Mouse (Mus musculus) CH12.LX (cell line): ENCODE results near the gene Hspa5. TPM values are rescaled to one million over a fixed set of nuclear protein-coding genes. Genes with fewer than 3 reads are reported as not detected.

Experiments used
- polyA plus RNA-seq: library from polyadenylated mRNA; unstranded; fragments of >175 nt; gene quantifications from 2 replicates; pipeline ENCODE4 v1.2.1, GENCODE M21; 2012; ENCODE audit warnings: low read depth; ENCODE audit not compliant: insufficient read length
- total RNA-seq, 2 experiments: library from RNA; depleted of rRNA; stranded (reverse); fragments of 300-350 nt in 1 of 2; fragments of >200 nt in 1 of 2; gene quantifications; 2 replicates each; pipeline ENCODE4 v1.2.3; 2012 to 2014

Hspa5 gene
- total and polyA plus RNA-seq, 3 experiments, result 791 to 1,168 (median 866) TPM

Other genes starting within 250 kb of the Hspa5 start
- 47.0 and 54.6 TPM in 2 replicates for gene Gapvd1, start 16.7 kb upstream of the Hspa5 start, total RNA-seq (2012; rRNA removed)
- gene Gapvd1, start 16.7 kb upstream of the Hspa5 start, total RNA-seq (2014; rRNA removed), result 45.1 and 50.5 TPM in 2 replicates
- 63.1 and 71.3 TPM in 2 replicates for gene Gapvd1, start 16.7 kb upstream of the Hspa5 start, polyA plus RNA-seq
- 80.4 and 88.4 TPM in 2 replicates for gene Rabepk, start 27.9 kb downstream of the Hspa5 start, total RNA-seq (2012; rRNA removed)
- 61.2 and 68.8 TPM in 2 replicates for gene Rabepk, start 27.9 kb downstream of the Hspa5 start, total RNA-seq (2014; rRNA removed)
- gene Rabepk, start 27.9 kb downstream of the Hspa5 start, polyA plus RNA-seq, result 62.1 and 64.1 TPM in 2 replicates
- gene Fbxw2, start 54.3 kb downstream of the Hspa5 start, total RNA-seq (2012; rRNA removed), result 36.7 and 42.9 TPM in 2 replicates
- 67.8 and 76.4 TPM in 2 replicates for gene Fbxw2, start 54.3 kb downstream of the Hspa5 start, total RNA-seq (2014; rRNA removed)
- gene Fbxw2, start 54.3 kb downstream of the Hspa5 start, polyA plus RNA-seq, result 61.2 and 62.4 TPM in 2 replicates
- not detected in 2 replicates for gene Gm34653, start 61.0 kb downstream of the Hspa5 start, total RNA-seq (2012; rRNA removed)
- not detected in 2 replicates for gene Gm34653, start 61.0 kb downstream of the Hspa5 start, total RNA-seq (2014; rRNA removed)
- not detected in 2 replicates for gene Gm34653, start 61.0 kb downstream of the Hspa5 start, polyA plus RNA-seq
- gene Cutal, start 102.4 kb downstream of the Hspa5 start, total RNA-seq (2012; rRNA removed), result not detected in 2 replicates
- not detected in 2 replicates for gene Cutal, start 102.4 kb downstream of the Hspa5 start, total RNA-seq (2014; rRNA removed)
- not detected in 2 replicates for gene Cutal, start 102.4 kb downstream of the Hspa5 start, polyA plus RNA-seq
- 27.9 and 43.8 TPM in 2 replicates for gene Psmd5, start 103.0 kb downstream of the Hspa5 start, total RNA-seq (2012; rRNA removed)
- 81.2 and 120 TPM in 2 replicates for gene Psmd5, start 103.0 kb downstream of the Hspa5 start, total RNA-seq (2014; rRNA removed)
- 81.9 and 91.2 TPM in 2 replicates for gene Psmd5, start 103.0 kb downstream of the Hspa5 start, polyA plus RNA-seq
- 16.8 and 17.0 TPM in 2 replicates for gene Phf19, start 142.1 kb downstream of the Hspa5 start, total RNA-seq (2012; rRNA removed)
- 20.5 and 25.0 TPM in 2 replicates for gene Phf19, start 142.1 kb downstream of the Hspa5 start, total RNA-seq (2014; rRNA removed)
- gene Phf19, start 142.1 kb downstream of the Hspa5 start, polyA plus RNA-seq, result 25.4 and 27.9 TPM in 2 replicates
- 99.2 and 151 TPM in 2 replicates for gene Traf1, start 189.8 kb downstream of the Hspa5 start, total RNA-seq (2012; rRNA removed)
- gene Traf1, start 189.8 kb downstream of the Hspa5 start, total RNA-seq (2014; rRNA removed), result 58.8 and 66.9 TPM in 2 replicates
- 46.4 and 47.9 TPM in 2 replicates for gene Traf1, start 189.8 kb downstream of the Hspa5 start, polyA plus RNA-seq